Mouse (Mus musculus): Measurements from ENCODE around the gene Eapp. TPM values are rescaled to one million over a fixed set of nuclear protein-coding genes. Genes with fewer than 3 reads are reported as not detected.
"Not testable (repeated sequence)": the region's sequence is repeated elsewhere in the genome, so short reads cannot be mapped to it uniquely, and the experiment has no call there.

The Eapp gene
- polyA plus RNA-seq, 2 experiments from 2014 or later = 103 to 138 TPM

DNA sequence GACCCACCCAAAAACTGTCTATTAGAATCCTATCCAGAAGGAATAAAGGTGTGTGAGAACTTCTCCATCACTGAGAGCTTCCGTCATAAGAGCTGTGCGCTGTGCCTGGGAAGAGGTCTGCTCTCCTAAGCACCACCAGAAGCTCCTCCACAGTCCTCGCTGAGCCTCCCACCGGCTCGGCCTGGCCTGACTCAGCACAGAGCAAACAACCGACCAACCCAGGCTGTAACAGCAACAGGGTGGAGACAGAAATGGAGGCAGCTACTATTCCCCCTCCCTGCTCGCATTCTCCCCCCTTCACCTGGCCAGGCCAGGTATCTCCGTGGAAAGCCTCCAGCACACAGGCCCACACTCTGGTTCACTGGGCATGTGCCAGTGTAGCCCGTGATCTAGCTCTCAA, 19.0 kb downstream of the Eapp start:
- ATAC-seq = no peak

DNA sequence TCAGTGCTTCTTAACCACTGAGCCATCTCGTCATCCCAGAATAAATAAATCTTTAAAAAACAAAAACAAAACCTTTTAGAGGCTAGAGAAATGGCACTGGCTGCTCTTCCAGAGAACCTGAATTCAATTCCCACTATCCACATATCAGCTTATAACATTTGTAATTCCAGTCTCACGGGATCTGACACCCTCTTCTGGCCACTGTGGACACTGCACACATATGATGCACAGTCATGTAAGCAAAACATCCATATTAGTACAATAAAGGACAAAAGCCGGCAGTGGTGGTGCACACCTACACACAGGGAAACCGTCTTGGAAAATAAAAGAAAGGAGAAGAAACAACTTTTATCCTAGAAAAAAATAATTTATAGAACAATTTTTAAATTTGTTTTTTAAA, 20.3 kb downstream of the Eapp start:
- ATAC-seq = no peak

DNA sequence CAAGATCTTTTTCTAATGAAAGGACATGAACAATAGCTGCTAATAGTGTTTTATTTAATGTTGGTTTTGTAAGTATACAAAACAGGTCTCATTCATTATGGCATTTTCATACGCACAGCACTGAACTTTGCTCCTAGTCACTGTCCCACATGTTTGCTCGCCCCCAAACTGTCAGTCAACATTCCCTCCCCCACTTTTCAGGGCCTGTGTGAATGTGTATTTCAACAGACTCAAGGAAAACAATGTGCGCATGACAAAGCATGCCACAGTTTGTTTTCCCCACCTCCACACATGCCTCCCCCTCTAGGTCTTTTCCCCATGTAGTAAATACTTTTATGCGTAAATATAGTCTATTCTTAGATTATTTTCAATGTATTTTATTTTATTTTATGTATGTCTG, 24.4 kb downstream of the Eapp start:
- no peak for ATAC-seq

DNA sequence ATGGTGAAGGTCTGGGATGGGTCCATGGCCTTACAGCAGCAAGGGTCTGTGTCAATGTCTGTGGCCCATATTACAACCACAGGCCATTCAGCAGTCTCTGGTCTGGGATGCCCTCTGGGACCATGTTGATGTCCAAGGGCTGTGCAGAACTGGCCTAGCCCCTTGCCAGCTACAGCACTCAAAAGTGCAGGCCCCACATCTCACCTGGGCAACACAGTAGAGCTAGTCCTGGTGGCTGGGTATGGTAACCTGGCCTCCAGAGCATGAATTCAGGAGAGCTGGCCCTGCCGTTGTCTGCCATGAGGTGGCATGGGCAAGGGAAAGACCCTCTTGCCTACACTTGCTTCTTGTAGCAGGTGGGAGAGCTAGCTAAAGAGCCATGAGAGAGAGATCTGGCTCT, 27.6 kb downstream of the Eapp start:
- no peak for ATAC-seq

DNA sequence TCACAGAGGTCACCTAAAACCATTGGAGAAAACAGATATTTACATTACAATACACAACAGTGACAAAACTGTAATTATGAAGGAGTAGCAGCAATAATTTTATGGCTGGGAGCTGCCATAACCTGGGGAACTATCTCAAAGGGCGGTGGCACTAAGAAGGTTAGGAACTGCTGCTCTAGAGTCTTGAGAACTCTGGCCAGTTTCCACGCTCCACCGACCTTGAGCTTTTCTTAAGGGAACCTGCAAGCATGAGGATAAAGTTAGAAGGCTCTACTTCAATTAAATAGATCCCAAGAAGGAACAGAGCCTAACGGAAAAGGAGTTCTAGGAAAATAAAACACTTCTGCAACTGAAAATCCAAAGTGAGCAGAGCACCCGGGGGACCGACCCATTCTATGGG, 30.2 kb downstream of the Eapp start:
- no peak for ATAC-seq

DNA sequence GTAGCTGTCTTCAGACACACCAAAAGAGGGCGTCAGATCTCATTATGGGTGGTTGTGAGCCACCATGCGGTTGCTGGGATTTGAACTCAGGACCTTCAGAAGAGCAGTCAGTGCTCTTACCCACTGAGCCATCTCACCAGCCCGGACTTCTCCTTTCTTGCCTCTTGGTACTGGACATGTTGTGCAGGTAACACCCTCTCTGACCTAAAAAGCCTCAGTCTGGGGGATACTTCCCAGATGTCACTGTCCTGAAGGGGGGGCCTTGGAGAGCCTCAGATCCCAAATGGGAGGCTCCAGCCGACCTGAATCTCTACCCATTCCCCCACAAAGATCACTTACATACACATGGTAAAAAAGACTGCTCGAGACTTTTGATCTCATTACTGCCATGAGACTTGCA, 34.2 kb downstream of the Eapp start:
- not testable (repeated sequence) for ATAC-seq

DNA sequence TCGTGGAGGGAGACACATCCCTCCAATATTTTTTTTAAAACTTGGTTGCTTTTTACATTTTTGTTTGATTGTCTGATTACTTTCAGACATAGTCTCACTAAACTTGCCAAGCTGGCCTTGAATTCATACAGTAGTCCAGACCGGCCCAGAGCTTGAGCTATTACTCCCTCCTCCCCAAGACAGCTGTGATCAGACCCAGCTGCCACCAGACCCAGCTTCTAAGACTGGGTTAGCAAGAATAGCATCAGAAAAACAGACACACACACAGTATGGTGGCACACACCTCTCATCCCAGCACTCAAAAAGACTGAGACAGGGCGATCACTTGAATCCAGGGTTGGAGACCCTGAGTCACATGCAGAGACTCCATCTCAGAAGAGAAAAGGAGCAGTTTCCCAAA, 35.8 kb downstream of the Eapp start:
- no peak for ATAC-seq

DNA sequence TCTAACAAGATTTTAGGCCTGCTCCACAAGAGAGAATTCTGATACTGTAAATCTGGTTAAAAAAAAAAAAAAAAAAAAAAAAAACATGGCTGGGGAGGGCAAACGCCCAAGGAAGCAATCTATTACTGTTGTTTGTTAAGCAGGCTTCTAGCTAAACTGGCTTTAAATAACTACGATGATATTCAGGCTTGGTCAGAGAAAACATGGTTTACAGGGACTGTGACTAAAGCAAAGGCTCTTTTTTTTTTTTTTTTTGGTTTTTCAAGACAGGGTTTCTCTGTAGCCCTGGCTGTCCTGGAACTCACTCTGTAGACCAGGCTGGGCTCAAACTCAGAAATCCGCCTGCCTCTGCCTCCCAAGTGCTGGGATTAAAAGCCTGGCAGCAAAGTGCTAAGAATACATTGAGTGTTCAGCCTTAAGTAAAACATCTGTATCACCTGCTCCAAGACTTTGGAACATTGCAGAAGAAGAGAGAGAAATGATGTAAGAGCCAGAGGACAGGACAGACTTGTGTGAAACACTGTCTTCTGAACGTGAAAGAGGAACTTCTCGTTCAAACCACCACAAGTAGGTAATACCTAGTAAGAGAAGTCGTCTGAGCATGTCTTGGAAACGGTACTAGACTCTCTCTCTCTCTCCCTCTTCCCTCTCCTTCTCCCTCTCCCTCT, 37.1 kb downstream of the Eapp start:
- ATAC-seq = no peak

DNA sequence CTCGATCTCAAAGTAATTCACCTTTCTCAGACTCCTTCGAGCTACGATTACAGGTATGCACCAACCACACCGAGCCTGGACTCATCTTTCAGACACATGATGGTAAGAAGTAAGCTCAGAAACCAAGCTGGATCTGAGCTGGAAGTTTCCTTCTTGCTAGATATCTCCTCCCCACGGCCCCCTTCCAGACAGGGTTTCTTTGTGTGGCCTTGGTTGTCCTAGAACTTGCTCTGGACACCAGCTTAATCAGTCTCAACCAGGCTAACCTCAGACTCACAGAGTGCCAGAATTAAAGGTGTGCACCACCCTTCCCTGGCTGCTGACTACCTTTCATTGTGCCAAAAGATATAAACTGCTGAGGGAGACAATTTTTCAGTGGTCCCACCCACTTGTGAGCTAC, 37.7 kb downstream of the Eapp start:
- ATAC-seq = no peak

DNA sequence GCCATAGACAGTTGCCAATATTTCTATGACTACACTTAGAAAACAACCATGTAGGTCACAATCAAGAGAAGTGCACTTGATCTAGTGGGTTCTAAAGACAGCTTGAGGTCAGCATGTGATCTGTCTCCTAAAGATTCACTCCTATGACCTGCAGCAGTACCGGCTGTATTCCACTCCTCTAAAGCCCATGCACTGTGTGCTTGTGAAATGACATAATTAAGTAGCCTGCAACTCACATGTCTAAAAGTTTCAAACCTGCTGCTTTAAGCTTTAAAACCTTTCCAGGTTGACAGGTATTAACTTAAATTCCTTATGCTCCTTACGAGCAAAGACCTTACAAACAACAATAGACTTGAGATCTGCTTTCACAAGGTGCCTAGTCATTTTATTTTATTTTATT, 38.5 kb downstream of the Eapp start:
- ATAC-seq = no peak

DNA sequence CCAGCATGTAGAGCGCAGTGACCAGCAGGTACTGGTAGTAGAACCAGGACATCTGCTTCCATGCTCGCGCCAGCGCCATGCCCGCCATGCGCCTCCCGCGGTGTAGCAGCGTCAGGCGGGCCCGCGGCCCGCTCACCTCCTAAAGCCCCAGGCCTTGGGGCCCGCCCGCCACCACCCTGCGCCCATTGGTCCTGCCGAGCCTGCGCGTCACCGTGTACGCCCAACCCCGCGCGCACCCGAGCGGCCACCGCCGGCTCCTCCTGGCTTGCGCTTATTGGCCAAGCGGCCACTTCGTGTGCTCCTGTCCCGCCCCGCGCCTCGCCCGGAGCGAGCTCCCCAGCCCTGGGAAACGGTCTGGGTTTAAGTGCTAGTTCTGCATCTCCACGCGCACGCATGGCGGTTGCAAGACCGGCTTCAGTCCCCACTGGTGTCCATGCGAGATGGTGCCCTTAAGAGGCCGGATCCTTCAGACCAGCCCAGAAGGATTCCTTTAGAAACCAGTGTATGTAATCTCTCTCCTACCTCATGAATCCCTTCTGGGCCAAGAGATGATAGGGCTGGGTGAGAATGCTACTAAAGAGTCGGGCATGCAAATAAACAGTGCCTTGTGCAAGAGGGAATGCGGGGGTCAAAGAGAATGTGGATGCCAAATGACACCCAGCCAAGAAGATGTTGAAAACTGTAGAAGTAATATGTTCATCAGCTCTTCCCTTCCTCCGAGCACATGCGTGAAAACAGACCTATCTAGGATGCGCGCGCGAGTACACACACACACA, 39.1 kb downstream of the Eapp start, which contains the start of gene Sptssa:
Sptssa (minus strand) TSS at position 178 of the 776 bp plus-strand sequence.
- peak; percentile 96 for ATAC-seq

DNA sequence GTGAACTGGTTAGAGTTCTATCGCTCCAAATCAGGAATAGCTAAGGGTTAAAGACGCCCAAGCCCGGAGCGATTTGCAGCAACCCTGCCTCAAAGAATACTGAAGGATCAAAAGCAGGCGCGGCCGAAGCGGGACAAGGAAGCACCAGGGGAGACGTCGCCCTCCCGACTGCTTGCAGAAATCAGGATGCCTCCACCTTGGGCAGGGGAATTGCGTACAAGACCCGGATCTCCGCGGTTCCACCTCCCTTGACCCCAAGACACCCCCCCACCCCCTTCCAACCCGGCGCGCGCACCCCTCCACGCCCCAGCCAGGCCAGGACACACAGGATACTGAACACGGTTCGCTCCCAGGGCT, 39.7 kb downstream of the Eapp start:
- ATAC-seq = no peak

DNA sequence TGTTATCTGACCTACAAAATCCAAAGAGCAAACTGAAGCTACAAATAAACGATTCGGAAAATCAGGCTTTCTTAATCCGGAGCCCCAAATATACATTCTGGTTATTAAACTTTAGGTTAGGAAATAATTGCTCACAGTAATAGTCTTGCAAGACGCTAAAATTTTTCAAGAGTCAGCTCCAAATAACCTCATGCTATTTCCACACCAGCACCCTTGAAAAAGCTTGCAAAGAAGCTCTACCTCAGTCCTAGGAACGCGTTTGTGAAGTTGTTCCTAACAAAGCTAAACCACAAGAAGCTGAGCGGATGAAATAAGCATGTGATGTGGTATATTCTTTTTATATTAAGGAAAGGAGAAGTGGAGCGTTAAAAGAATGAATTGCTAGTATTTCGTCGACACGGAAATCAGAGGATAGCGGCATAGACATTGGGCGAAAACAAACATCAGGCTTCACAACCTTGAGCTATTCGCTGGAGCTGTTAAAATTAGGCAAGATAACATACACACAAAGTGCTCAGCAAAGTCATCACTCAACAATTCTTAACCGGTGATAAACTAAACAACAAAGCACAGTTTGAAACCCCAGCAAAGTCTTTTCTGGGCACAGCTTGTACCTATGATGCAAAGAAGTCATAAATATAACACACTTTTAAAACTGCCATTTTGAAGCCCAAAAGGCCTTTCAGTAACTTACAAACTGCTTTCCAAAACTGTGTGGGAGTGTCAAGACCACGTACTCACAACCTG, 40.2 kb downstream of the Eapp start:
- no peak for ATAC-seq

DNA sequence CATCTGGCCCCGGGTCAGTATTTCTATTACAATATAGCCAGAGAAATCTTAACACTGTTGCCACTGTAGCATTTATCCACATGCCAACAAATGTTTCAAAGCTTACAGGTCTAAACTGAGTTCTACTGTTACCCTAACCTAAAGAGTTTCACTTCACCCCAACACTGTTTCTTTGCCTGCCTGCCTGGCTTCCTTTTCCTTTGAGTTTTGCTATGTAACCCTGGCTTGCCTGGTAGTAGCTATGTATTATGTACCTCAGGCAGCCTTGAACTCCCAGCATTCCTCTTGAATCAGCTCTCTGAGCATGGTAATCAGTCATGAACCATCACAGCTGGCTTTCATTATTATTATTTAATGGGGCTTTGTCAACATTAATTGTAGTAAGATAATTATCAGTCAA, 41.0 kb downstream of the Eapp start:
- ATAC-seq = no peak

DNA sequence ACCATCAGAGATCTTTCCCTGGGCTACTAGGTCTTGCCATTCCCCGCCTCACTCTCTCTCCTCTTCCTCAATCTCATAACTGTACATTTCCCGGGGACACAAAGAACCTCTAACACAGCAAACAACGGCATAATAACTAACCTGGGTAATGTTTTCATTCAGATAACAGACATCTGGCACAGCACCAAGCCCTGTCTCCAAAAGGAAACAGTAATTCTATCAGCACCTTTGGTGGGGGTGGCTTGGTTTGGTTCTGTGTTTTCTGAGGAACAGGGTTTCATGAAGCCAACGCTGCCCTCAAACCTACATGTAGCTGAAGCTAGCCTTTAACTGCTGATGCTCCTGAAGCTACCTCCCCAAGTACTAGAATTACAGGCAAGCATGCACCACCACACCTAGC, 41.6 kb downstream of the Eapp start:
- no peak for ATAC-seq

DNA sequence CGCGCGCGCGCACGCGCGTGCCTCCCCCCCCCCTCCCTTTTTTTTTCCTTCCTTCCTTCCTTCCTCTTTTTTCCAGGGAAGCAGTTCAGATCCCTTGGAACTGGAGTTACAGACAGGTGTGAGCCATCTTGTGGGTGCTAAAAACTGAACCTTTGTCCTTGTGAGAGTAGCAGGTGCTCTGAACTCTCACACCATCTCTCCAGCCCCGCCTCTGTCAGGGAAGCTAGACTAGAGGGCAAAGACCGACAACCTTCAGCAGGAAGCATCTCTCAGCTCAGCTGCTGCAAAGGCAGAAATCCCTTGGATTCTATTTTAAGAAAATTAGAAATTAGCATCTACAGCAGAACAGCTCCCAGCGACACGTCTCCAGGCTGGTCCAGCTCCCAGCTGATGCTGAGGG, 43.4 kb downstream of the Eapp start:
- no peak for ATAC-seq

DNA sequence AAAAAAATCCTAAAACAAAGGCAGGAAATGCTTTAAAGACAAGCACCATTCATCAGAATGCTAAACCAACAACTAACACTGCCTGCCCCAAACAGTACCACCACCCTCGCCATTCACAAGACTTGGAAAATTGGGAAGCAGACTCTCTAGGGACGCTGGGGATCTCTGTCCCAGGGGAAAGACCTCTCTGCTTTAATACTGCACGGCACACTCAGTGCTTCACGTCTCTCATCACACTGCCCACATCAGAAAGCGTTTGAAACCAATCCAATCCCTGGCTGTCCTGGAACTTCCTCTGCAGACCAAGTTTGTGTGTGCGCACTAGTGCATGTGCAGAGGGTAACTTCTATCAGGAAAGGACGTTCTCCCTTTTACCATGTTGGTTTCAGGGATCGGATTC, 43.9 kb downstream of the Eapp start:
- no peak for ATAC-seq

DNA sequence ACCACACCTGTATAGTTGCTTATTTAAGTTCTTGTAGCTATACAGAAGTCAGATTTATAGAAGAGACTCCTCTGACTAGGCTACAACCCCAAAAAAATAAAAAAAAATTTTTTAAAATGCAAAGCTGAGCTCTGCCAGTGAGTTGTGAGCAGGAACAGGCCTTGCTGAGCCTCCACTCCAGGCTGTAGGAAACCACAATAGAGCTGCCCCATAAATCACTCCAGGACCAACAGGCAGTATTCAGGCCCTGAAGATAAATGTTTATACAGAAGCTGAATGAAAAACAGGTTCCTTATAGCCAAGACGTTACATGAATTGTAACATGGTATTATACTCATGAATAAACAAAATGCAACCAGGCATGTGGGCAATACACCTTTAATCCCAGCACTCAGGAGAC, 44.5 kb downstream of the Eapp start:
- no peak for ATAC-seq

DNA sequence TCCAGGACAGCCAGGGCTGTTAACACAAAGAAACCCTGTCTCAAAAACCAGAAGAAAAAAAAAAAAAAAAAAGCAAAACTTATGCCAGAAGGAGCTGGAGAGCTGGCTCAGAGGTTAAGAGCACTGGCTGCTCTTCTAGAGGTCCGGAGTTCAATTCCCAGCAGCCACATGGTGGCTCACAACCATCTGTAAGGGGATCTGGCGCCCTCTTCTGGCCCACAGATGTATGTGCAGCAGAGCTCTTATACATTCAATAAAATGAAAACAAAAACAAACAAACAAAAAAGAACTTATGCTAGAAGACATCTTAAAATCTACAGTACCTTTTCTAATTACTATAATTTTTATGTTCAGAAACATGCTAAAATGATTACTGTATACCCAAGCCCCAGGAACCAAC, 50.8 kb downstream of the Eapp start:
- ATAC-seq = no peak

DNA sequence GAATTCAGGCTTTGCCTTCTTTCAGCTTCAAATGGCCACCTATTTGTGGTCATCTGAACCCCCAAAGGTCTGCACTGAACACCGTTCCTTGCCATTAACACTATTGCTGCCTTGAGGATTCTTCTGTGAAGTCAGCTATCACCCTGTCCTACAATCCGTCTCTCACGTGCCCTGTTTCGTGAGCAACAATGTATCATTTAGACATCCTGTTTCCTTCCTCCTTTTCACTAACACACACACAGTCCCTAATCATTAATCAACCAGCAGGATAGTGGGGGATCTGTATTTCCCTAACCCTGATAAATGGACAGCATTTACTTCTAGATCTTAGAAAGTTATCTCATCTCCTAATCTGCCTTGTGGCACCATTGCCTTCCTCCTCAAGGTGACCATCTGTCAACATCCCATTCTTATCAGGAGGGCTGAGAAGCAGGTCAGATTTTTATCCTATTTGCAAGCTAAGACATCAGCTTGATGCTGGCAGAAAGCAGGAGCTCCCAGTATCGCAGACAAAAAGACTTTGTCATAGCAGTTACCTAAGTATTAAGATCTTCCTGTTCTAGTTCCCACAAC, 52.3 kb downstream of the Eapp start:
- no peak for ATAC-seq

DNA sequence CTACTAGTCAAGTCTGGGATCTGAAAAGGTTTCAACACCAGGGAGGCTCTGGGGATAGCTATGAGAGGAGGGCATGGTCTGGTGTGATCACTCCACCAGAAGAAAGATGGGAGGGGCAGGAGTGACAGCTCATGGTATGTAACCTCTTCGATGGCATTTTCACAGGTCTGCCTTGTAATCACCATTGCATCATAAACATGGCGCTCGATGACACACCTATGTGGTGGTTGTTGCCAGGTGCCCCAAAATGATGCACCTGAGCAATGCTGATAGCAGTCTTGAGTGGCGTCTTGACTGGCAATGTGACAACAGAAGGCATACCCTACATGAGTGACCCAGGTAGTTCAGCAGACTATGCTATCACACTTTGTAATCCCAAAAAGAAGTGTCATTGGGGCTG, 54.3 kb downstream of the Eapp start:
- no peak for ATAC-seq

DNA sequence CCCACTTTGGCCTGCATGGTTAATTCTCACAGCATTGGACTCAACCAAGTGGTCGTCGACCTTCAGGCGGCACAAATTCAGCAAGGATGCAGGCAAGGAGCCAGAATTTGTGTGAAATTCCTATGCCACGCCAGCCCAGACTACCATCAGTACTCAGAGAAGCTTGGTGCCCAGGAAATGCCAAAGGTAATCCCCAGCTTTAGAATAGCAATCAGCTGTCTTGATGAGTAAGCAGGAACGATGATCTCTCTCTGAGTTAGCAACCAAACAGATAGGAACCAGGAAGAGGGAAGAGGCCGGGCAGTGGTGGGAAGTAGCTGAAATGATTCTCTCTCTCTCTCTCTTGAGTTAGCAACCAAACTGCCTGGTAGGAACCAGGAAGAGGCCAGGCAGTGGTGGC, 55.4 kb downstream of the Eapp start:
- ATAC-seq = no peak

DNA sequence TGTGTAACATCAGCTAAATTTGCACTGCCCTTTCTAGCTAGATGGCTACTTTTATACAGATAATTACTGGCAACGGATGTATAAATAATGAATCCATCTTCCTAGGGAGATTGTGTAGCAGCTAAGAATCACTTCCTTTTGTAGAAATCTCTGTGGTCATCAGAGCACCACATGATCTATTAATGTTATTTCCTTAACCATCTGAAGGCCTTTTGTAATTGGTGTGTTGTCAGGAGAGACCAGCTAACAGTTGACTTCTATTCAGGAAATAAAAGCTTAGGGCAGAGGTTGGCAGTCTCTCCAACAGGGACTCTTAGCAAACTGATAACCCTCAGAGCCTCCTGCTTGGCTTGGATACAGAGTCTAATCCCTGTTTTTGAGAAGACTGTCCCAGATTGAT, 58.7 kb downstream of the Eapp start:
- no peak for ATAC-seq

DNA sequence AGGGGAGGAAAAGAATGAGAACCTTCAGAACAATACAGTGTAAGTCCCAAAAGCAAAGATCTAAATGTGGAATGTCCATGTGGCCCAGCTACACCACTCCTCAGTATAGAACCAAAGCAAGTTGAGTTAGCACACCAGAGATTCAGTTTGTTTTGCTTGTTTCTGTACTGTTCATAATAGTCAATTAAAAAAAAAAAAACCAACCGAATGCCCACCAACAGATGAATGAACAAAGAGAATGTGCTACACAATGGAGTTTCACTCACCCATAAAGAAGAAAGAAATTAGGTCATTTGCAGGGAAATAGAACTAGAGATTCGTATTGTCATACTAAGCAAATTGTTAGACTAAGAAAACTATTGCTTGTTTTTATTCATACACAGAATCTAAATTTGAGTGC, 63.6 kb downstream of the Eapp start:
- no peak for ATAC-seq

Measured in activated CD4-positive, CD25-positive, alpha-beta regulatory T cell, adult 4 months (primary cell).